21 mouse cellular contexts compared by ENCODE assay signal in the genomic region with DNA sequence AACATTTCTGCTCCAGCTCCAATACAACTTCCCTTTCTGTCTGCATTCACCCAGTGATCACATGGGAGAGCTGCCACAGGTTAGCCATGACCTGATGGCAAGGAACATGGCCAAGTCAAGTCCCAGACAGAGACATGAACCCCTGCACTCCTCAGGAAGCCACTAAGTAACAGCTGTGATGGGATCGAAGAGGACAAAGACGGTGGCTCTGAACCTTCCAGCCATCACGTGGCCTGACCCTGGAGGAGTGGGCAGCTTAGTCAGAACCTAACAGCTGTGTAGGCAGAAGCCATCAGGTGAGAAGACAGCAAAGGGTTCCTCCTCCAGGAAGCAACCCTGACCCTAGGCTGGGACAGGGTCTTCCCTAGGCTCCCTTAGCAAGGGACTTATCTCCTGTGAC.
"Had no signal": no experiment of that assay in that cellular context is flagged by ENCODE, and none has a peak within 500 bp of the region (broad histone marks: within the 10 kb centered on the region; RNA-seq: fewer than 3 reads in every experiment).

No protein-coding gene starts in this region.

- H3K36me3 ChIP-seq: midbrain, embryonic 15.5 days; neural tube, embryonic 12.5 days; neural tube, embryonic 15.5 days had no signal

- H3K9ac ChIP-seq: limb, embryonic 12.5 days; limb, embryonic 15.5 days; liver, embryonic 14.5 days; liver, postnatal 0 days; lung, embryonic 14.5 days; midbrain, embryonic 15.5 days; neural tube, embryonic 12.5 days; neural tube, embryonic 15.5 days had no signal

- H3K27ac ChIP-seq: limb, embryonic 12.5 days; limb, embryonic 15.5 days; liver, embryonic 14.5 days; midbrain, embryonic 10.5 days; midbrain, embryonic 15.5 days; neural tube, embryonic 12.5 days; neural tube, embryonic 15.5 days had no signal

- H3K4me1 ChIP-seq: limb, embryonic 12.5 days; midbrain, embryonic 15.5 days; neural tube, embryonic 12.5 days; neural tube, embryonic 15.5 days had no signal

- ATAC-seq: intestine, postnatal 0 days; liver, postnatal 0 days; midbrain, embryonic 15.5 days had no signal

- H3K4me3 ChIP-seq: limb, embryonic 12.5 days; limb, embryonic 15.5 days; megakaryocyte, embryonic 14.5 days; midbrain, embryonic 10.5 days; midbrain, embryonic 15.5 days; neural tube, embryonic 12.5 days; neural tube, embryonic 15.5 days had no signal

- DNase-seq: kidney, adult 2 months; kidney, postnatal 10 days; kidney, postnatal 36 days; left cerebral cortex, postnatal 4 days; liver, postnatal 0 days; lung, embryonic 14.5 days; right cerebral cortex, adult 18-20 months; right cerebral cortex, postnatal 14 days; right cerebral cortex, postnatal 4 days; spleen, adult 18-20 months; thymus, postnatal 25 days had no signal

- H3K4me2 ChIP-seq: limb, embryonic 12.5 days; limb, embryonic 15.5 days; liver, embryonic 11.5 days; lung, embryonic 14.5 days; midbrain, embryonic 15.5 days; neural tube, embryonic 12.5 days; neural tube, embryonic 15.5 days had no signal

- H3K9me3 ChIP-seq: limb, embryonic 12.5 days; limb, embryonic 15.5 days; megakaryocyte, embryonic 14.5 days; midbrain, embryonic 10.5 days; midbrain, embryonic 15.5 days; neural tube, embryonic 12.5 days; neural tube, embryonic 15.5 days had no signal

- H3K27me3 ChIP-seq: limb, embryonic 12.5 days; limb, embryonic 15.5 days; megakaryocyte, embryonic 14.5 days; midbrain, embryonic 15.5 days; neural tube, embryonic 12.5 days; neural tube, embryonic 15.5 days had no signal
